Mouse (Mus musculus): ENCODE measurements around the gene Tmem178b.

DNA sequence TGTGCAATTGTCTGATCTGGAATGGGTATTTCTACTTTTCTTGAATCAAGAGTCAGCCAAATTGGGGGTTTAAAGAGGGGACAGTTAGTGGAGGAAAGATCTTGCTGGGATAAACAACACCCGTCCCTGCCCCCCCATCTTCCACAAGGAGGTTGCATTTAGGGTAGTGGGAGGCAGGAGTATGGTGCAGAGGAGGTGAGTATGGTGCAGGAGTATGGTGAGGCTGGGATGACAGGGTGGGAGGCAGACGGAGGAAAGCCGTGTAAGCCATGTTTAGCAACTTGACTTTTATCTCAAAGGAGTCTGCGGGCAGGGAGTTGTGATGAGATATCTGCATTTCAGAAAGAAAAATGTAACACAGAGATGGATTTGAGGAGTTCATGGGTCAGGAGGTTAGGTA lies 73.5 kb downstream of the Tmem178b start:
- TF ChIP-seq CTCF (IDR thresholded peaks at IDR 0.05; ENCODE audit: low read depth, low read length) (no peak), POLR2AphosphoS5 (IDR thresholded peaks at IDR 0.05; ENCODE audit: insufficient replicate concordance, low read depth, low read length) (no peak)
